Mouse (Mus musculus): ENCODE results near the gene Nsun5. TPM values are rescaled to one million over a fixed set of nuclear protein-coding genes. Genes with fewer than 3 reads are reported as not detected.

Gene Nsun5
- polyA plus RNA-seq, 1 experiment: 16.0 TPM

DNA sequence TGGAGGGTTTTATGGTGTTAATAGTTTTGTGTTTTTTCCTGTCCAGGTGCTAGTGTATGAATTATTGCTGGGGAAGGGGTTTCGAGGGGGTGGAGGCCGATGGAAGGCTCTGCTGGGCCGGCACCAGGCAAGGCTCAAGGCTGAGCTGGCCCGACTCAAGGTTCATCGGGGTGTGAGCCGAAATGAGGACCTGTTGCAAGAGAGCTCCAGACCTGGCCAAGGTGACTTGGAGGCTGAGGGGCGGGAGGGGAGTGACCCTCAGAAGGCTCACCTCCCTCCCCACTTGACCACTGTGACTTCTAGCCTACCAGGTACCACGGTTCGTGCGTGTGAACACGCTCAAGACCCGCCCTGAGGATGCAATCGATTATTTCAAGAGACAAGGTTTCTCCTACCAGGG lies 1.4 kb downstream of the Nsun5 start:
- no peak overlapping the region for H3K4me3 ChIP-seq (ENCODE audit: control insufficient read depth, low read depth, low read length)
- TF ChIP-seq CTCF (IDR thresholded peaks at IDR 0.05; ENCODE audit: control insufficient read depth, insufficient read depth, insufficient replicate concordance, low read depth, low read length): no peak
- TF ChIP-seq POLR2A (IDR thresholded peaks at IDR 0.05; ENCODE audit: control insufficient read depth, low read depth, low read length): no peak

DNA sequence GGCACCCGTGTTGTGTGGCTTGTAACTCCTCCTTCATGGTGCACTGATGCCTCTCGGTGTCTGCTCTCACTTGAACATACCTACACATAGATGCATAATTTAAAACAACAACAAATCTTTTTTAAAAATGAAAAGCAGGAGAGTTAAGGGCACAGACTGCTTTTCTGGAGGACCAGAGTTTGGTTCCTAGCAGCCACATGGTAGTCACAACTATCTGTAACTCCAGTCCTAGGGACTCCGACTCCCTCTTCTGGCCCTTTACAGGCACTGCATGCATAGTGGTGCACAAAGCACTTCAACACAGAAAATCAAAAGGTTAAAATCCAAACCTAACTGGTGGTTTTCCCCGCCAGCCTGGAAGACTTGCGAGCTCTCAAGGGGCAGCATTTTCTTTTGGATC lies 3.8 kb downstream of the Nsun5 start:
- Histone ChIP-seq H3K27me3 (ENCODE audit: control insufficient read depth, insufficient read depth, low read length) (no peaks in the 10 kb centered on the region), H3K4me3 (ENCODE audit: control insufficient read depth, low read depth, low read length) (no peak overlapping the region), H3K4me1 (ENCODE audit: control insufficient read depth, insufficient read depth, low read length) (peaks cover 3% of the 10 kb centered on the region), H3K27ac (ENCODE audit: control insufficient read depth, insufficient read depth, low read depth, low read length) (no peak overlapping the region), H3K36me3 (ENCODE audit: control insufficient read depth, insufficient read depth, low read length) (no peaks in the 10 kb centered on the region; the same call in none of the 2 replicates)
- TF ChIP-seq CTCF (IDR thresholded peaks at IDR 0.05; ENCODE audit: control insufficient read depth, insufficient read depth, insufficient replicate concordance, low read depth, low read length): no peak
- TF ChIP-seq POLR2A (IDR thresholded peaks at IDR 0.05; ENCODE audit: control insufficient read depth, low read depth, low read length): no peak

More for the DNA sequence above, 1.4 kb downstream of the Nsun5 start:
- Histone ChIP-seq H3K36me3 (ENCODE audit: control insufficient read depth, insufficient read depth, low read length) (no peaks in the 10 kb centered on the region; the same call in none of the 2 replicates), H3K4me1 (ENCODE audit: control insufficient read depth, insufficient read depth, low read length) (peaks cover 6% of the 10 kb centered on the region), H3K27me3 (ENCODE audit: control insufficient read depth, insufficient read depth, low read length) (no peaks in the 10 kb centered on the region), H3K27ac (ENCODE audit: control insufficient read depth, insufficient read depth, low read depth, low read length) (no peak overlapping the region)

DNA sequence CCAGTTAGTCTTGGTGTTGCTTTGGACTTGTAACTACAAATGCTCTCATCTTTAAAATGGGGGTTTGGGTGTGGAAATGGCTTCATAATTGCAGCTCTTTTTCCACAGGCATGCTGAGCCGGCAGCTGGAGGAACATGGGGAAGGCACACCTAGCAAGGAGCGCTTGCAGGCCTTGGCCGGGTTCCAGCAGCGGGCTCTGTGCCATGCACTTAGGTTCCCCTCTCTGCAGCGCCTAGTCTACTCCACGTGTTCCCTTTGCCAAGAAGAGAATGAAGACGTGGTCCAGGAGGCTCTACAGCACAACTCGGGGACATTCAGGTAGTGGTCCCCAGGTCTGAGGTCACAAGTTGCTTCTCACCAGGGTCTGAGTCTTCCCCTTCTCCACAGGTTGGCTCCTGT lies 5.4 kb downstream of the Nsun5 start:
- no peak for TF ChIP-seq CTCF (IDR thresholded peaks at IDR 0.05; ENCODE audit: control insufficient read depth, insufficient read depth, insufficient replicate concordance, low read depth, low read length)
- no peak for TF ChIP-seq POLR2A (IDR thresholded peaks at IDR 0.05; ENCODE audit: control insufficient read depth, low read depth, low read length)
- no peak overlapping the region for H3K27ac ChIP-seq (ENCODE audit: control insufficient read depth, insufficient read depth, low read depth, low read length)
- no peaks in the 10 kb centered on the region for H3K27me3 ChIP-seq (ENCODE audit: control insufficient read depth, insufficient read depth, low read length)
- H3K4me1 ChIP-seq (ENCODE audit: control insufficient read depth, insufficient read depth, low read length): no peaks in the 10 kb centered on the region
- H3K4me3 ChIP-seq (ENCODE audit: control insufficient read depth, low read depth, low read length): no peak overlapping the region
- no peaks in the 10 kb centered on the region; the same call in none of the 2 replicates for H3K36me3 ChIP-seq (ENCODE audit: control insufficient read depth, insufficient read depth, low read length)

DNA sequence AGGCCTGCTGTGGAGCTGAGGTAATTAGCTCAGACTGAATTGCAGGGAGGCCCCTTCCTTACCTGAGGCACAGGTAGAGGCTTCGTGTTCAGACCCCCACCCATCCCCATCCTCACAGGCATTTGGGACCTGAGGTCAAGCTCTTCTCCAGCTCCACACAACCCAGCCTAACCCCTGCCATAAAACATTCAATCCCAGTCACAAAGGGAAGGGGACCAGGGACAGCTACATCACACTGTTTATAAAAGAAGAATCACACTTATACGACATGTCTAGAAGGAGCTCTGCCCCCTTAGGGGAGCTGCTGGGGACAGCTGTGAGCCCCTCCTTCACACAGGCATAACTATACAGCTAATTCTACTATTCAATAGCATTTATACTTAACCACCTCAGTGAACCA lies 6.6 kb downstream of the Nsun5 start:
- H3K27ac ChIP-seq (ENCODE audit: control insufficient read depth, insufficient read depth, low read depth, low read length): no peak overlapping the region
- TF ChIP-seq POLR2A (IDR thresholded peaks at IDR 0.05; ENCODE audit: control insufficient read depth, low read depth, low read length) (no peak), CTCF (IDR thresholded peaks at IDR 0.05; ENCODE audit: control insufficient read depth, insufficient read depth, insufficient replicate concordance, low read depth, low read length) (no peak)
- H3K4me1 ChIP-seq (ENCODE audit: control insufficient read depth, insufficient read depth, low read length): no peaks in the 10 kb centered on the region
- no peak overlapping the region for H3K4me3 ChIP-seq (ENCODE audit: control insufficient read depth, low read depth, low read length)
- H3K36me3 ChIP-seq (ENCODE audit: control insufficient read depth, insufficient read depth, low read length): no peaks in the 10 kb centered on the region; the same call in none of the 2 replicates
- H3K27me3 ChIP-seq (ENCODE audit: control insufficient read depth, insufficient read depth, low read length): no peaks in the 10 kb centered on the region

DNA sequence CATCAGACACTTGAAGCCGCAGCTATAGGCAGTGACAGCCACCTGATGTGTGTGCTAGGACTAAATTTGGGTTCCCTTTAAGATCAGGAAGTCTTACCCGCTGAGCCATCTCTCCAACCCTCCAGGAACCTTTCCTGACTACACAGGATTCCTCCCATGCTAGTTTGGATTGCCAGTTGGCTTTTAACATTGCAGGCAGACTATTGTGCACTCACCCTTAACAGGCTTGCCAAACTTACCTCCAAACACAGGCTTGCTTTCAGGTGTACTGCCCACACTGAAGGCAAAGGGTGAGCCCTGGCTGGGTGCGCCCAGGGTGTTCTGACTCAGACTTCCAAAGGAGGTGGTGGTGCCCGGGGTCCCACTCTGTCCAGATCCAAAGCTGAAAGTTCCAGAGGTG lies 10.9 kb downstream of the Nsun5 start:
- no peak overlapping the region for H3K4me3 ChIP-seq (ENCODE audit: control insufficient read depth, low read depth, low read length)
- TF ChIP-seq CTCF (IDR thresholded peaks at IDR 0.05; ENCODE audit: control insufficient read depth, insufficient read depth, insufficient replicate concordance, low read depth, low read length): no peak
- TF ChIP-seq POLR2A (IDR thresholded peaks at IDR 0.05; ENCODE audit: control insufficient read depth, low read depth, low read length): no peak
- H3K27ac ChIP-seq (ENCODE audit: control insufficient read depth, insufficient read depth, low read depth, low read length): no peak overlapping the region
- H3K27me3 ChIP-seq (ENCODE audit: control insufficient read depth, insufficient read depth, low read length): no peaks in the 10 kb centered on the region
- no peaks in the 10 kb centered on the region for H3K4me1 ChIP-seq (ENCODE audit: control insufficient read depth, insufficient read depth, low read length)
- H3K36me3 ChIP-seq (ENCODE audit: control insufficient read depth, insufficient read depth, low read length): peaks cover 1% of the 10 kb centered on the region

DNA sequence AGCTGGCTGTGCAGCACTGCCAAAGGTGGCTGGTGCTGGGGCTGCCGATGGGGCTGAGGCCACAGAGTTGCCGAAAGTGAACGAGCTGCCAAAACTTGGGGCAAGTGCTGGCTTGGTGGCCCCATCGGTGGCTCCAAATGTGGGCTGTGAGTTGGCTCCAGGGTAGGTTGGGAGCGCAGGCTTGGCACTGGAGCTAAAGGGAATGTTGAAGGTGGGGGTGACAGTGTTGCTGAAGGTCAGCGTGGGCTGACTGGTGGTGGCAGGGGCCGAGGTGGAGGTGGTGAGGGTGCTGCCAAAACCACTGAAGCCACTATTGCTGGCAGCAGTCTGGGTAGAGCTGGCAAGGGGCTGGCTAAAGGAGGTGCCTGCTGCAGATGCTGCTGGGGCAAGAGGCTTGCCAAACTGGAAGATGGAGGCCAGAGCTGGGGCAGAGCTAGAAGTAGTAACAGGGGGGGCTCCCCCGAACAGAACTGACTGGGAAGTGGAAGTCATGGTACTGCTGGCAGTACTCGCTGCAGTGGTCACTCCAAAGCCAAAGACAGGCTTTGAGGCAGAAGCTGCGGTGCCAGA lies 11.7 kb downstream of the Nsun5 start:
- no peak for TF ChIP-seq CTCF (IDR thresholded peaks at IDR 0.05; ENCODE audit: control insufficient read depth, insufficient read depth, insufficient replicate concordance, low read depth, low read length)
- no peak for TF ChIP-seq POLR2A (IDR thresholded peaks at IDR 0.05; ENCODE audit: control insufficient read depth, low read depth, low read length)
- Histone ChIP-seq H3K27me3 (ENCODE audit: control insufficient read depth, insufficient read depth, low read length) (no peaks in the 10 kb centered on the region), H3K36me3 (ENCODE audit: control insufficient read depth, insufficient read depth, low read length) (peaks cover 1% of the 10 kb centered on the region), H3K4me1 (ENCODE audit: control insufficient read depth, insufficient read depth, low read length) (no peaks in the 10 kb centered on the region), H3K27ac (ENCODE audit: control insufficient read depth, insufficient read depth, low read depth, low read length) (no peak overlapping the region), H3K4me3 (ENCODE audit: control insufficient read depth, low read depth, low read length) (no peak overlapping the region)

DNA sequence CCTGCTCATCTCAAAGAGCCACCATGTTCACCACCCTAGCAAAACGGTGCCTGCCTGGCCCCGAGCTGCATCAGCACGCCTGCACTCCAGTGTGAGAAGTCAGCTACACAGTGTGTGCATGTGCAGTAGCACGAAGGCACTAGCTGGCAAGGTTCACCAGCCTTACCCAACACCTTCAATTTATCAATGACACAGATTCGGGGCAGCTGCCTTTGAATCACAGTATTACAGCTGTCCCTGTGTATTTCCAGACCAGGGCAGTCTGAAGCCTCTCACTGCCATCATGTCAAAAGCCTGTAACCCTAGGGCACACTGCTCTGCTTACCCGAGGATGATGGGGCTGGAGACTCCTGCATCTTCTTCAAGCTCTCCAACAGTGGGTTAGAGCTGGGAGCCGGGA lies 13.0 kb downstream of the Nsun5 start:
- Histone ChIP-seq H3K27ac (ENCODE audit: control insufficient read depth, insufficient read depth, low read depth, low read length) (no peak overlapping the region), H3K4me3 (ENCODE audit: control insufficient read depth, low read depth, low read length) (no peak overlapping the region), H3K27me3 (ENCODE audit: control insufficient read depth, insufficient read depth, low read length) (no peaks in the 10 kb centered on the region), H3K36me3 (ENCODE audit: control insufficient read depth, insufficient read depth, low read length) (peaks cover 1% of the 10 kb centered on the region), H3K4me1 (ENCODE audit: control insufficient read depth, insufficient read depth, low read length) (no peaks in the 10 kb centered on the region)
- no peak for TF ChIP-seq POLR2A (IDR thresholded peaks at IDR 0.05; ENCODE audit: control insufficient read depth, low read depth, low read length)
- no peak for TF ChIP-seq CTCF (IDR thresholded peaks at IDR 0.05; ENCODE audit: control insufficient read depth, insufficient read depth, insufficient replicate concordance, low read depth, low read length)

All from testis, adult 2 months (tissue).